Mouse (Mus musculus): ENCODE measurements around the gene Erich4. TPM values are rescaled to one million over a fixed set of nuclear protein-coding genes. Genes with fewer than 3 reads are reported as not detected.

Gene Erich4
- polyA plus RNA-seq, 1 experiment = not detected

DNA sequence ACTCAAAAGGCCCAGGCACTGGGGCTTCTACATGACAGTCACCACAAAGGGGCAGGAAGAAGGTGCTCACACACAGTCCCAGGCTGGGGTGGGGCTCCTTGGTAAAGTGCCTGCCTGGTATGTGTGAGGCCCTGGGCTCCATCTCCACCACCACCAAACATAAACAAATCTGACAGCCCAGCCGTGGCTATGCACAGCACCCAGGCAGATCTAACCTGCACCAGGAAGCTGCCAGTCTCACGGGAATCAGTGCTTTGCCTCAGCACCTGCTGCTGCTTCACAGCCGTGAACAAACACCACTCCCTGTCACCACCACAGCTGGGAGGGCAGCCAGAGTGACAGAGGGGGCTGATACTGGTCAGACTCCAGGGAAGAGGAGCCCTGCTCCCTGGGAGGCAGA is 20.7 kb upstream of the Erich4 start:
- Histone ChIP-seq H3K79me2 (ENCODE audit: control insufficient read depth, insufficient read depth) (no peaks in the 10 kb centered on the region), H3K4me2 (ENCODE audit: low read depth) (no peak overlapping the region), H3K4me3 (no peak overlapping the region), H3K36me3 (ENCODE audit: control insufficient read depth, insufficient read depth) (no peaks in the 10 kb centered on the region), H3K27me3 (ENCODE audit: control insufficient read depth, insufficient read depth, insufficient read length) (no peaks in the 10 kb centered on the region), H3ac (ENCODE audit: control insufficient read depth, insufficient read length) (no peak overlapping the region)
- TF ChIP-seq MYOD1 (IDR thresholded peaks at IDR 0.05; ENCODE audit: control insufficient read depth in 1 of 3, insufficient read length in 2 of 3, low read depth in 2 of 3) (peak; percentile 63 to 97 (median 92)), MYOG (IDR thresholded peaks at IDR 0.05; ENCODE audit: control insufficient read depth in 1 of 3, insufficient read depth in 1 of 3, insufficient read length in 2 of 3, low read depth in 2 of 3) (peak; percentile 38 to 92 (median 87)), REST (IDR thresholded peaks at IDR 0.05; ENCODE audit: insufficient read depth, insufficient read length) (no peak), TCF3 (IDR thresholded peaks at IDR 0.05; ENCODE audit: insufficient read length, low read depth) (peak; percentile 69), MAX (IDR thresholded peaks at IDR 0.05; ENCODE audit: low read depth) (no peak), USF1 (IDR thresholded peaks at IDR 0.05; ENCODE audit: low read depth) (no peak), E2F4 (IDR thresholded peaks at IDR 0.05; ENCODE audit: insufficient read depth) (no peak), POLR2AphosphoS2 (IDR thresholded peaks at IDR 0.05; ENCODE audit: insufficient read length, low read depth) (no peak), POLR2A (IDR thresholded peaks at IDR 0.05; ENCODE audit: insufficient read length, low read depth) (no peak), TCF12 (IDR thresholded peaks at IDR 0.05; ENCODE audit: insufficient read depth, poor library complexity, severe bottlenecking) (no peak), CEBPB (IDR thresholded peaks at IDR 0.05; ENCODE audit: insufficient read depth, poor library complexity, severe bottlenecking) (no peak), SRF (IDR thresholded peaks at IDR 0.05; ENCODE audit: control insufficient read depth, insufficient read length, low read depth) (no peak)

DNA sequence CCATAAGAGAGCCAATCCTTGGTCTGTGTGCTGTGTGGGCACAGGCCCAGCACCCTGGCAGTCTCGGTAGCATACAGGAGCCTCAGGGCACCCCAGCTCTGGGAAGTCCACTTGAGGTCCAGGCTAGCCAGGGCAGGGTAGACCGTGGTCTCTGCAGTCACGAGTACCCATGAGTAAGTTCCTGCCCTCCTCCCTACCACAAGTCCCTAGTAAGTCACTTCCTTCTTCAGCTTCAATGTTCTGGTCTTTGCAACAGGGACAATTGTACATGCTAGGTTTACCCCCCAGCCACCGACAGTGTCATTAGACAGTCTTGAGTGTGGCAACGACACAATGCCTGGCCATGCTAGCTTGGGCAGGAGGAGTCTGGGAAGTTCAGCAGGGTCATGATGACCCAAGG is 17.0 kb upstream of the Erich4 start:
- no peak overlapping the region for H3ac ChIP-seq (ENCODE audit: control insufficient read depth, insufficient read length)
- no peaks in the 10 kb centered on the region for H3K36me3 ChIP-seq (ENCODE audit: control insufficient read depth, insufficient read depth)
- no peak for TF ChIP-seq SRF (IDR thresholded peaks at IDR 0.05; ENCODE audit: control insufficient read depth, insufficient read length, low read depth)
- TF ChIP-seq TCF3 (IDR thresholded peaks at IDR 0.05; ENCODE audit: insufficient read length, low read depth) = no peak
- no peak for TF ChIP-seq USF1 (IDR thresholded peaks at IDR 0.05; ENCODE audit: low read depth)
- no peak for TF ChIP-seq POLR2A (IDR thresholded peaks at IDR 0.05; ENCODE audit: insufficient read length, low read depth)
- no peak for TF ChIP-seq CEBPB (IDR thresholded peaks at IDR 0.05; ENCODE audit: insufficient read depth, poor library complexity, severe bottlenecking)
- TF ChIP-seq TCF12 (IDR thresholded peaks at IDR 0.05; ENCODE audit: insufficient read depth, poor library complexity, severe bottlenecking) = no peak
- TF ChIP-seq MAX (IDR thresholded peaks at IDR 0.05; ENCODE audit: low read depth) = no peak
- TF ChIP-seq E2F4 (IDR thresholded peaks at IDR 0.05; ENCODE audit: insufficient read depth) = no peak
- TF ChIP-seq MYOG (IDR thresholded peaks at IDR 0.05; ENCODE audit: control insufficient read depth in 1 of 3, insufficient read depth in 1 of 3, insufficient read length in 2 of 3, low read depth in 2 of 3) = no peak
- no peak for TF ChIP-seq REST (IDR thresholded peaks at IDR 0.05; ENCODE audit: insufficient read depth, insufficient read length)
- TF ChIP-seq POLR2AphosphoS2 (IDR thresholded peaks at IDR 0.05; ENCODE audit: insufficient read length, low read depth) = no peak
- no peak for TF ChIP-seq MYOD1 (IDR thresholded peaks at IDR 0.05; ENCODE audit: control insufficient read depth in 1 of 3, insufficient read length in 2 of 3, low read depth in 2 of 3)
- no peaks in the 10 kb centered on the region for H3K79me2 ChIP-seq (ENCODE audit: control insufficient read depth, insufficient read depth)
- H3K4me3 ChIP-seq = no peak overlapping the region
- H3K27me3 ChIP-seq (ENCODE audit: control insufficient read depth, insufficient read depth, insufficient read length) = no peaks in the 10 kb centered on the region
- no peak overlapping the region for H3K4me2 ChIP-seq (ENCODE audit: low read depth)

DNA sequence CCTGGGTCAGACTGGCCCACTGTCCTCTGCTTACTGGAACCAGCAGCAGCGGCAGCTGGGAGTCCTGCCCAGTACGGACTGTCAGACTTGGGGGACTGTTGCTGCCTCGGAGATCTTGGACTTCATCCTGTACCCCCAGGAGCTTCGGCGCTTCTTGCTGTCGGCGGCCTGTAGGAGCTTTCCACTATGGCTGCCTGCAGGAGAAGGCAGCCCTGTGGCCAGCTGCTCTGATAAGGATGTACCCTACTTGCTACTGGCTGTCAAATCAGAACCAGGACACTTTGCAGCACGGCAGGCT is 12.6 kb upstream of the Erich4 start:
- Histone ChIP-seq H3K36me3 (ENCODE audit: control insufficient read depth, insufficient read depth) (no peaks in the 10 kb centered on the region), H3K4me3 (no peak overlapping the region), H3K4me2 (ENCODE audit: low read depth) (peak overlapping the region; percentile 89), H3K27me3 (ENCODE audit: control insufficient read depth, insufficient read depth, insufficient read length) (no peaks in the 10 kb centered on the region), H3ac (ENCODE audit: control insufficient read depth, insufficient read length) (no peak overlapping the region), H3K79me2 (ENCODE audit: control insufficient read depth, insufficient read depth) (no peaks in the 10 kb centered on the region)
- TF ChIP-seq CEBPB (IDR thresholded peaks at IDR 0.05; ENCODE audit: insufficient read depth, poor library complexity, severe bottlenecking) (no peak), MYOD1 (IDR thresholded peaks at IDR 0.05; ENCODE audit: control insufficient read depth in 1 of 3, insufficient read length in 2 of 3, low read depth in 2 of 3) (no peak)

DNA sequence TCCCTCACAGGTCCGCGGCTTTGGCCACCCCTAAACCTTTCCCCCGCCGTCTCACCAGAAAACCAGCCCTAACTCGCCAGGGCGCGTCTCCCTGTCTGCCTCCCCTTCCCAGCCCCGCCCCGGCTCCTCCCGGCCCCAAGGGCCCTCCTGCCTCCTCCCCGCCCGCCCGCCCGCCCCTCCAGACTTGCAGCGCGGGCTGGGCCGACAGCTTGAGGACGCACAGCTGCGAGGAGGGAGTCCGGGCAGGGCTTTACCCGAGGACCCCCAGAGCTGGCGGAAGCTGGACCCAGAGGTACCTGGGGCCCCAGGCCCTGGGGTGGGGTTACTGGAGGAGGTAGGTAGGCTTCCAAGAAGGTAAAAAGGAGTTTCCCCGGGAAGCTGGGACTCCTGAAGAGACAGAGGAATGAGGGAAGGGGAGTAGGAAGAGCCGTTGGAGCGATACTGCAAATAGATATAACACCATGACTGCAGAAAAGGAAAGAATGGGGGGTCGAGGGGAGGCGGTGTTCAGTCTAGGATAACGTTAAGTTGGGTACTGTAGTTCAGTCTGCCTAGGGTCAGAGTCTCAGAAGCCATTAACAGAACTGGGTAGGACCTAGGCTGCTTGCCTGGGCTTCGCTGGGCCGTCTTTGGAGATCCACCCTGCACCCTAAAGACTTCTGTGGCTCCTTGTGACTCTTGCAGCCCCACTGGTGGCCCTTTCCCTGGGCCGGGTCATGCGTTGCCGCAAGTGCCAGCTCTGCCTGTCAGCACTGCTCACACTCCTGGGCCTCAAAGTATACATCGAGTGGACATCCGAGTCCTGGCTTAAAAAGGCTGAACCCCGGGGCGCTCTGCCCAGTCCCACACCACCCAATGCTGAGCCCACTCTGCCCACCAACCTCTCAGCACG is 12.0 kb upstream of the Erich4 start:
- Histone ChIP-seq H3K27me3 (ENCODE audit: control insufficient read depth, insufficient read depth, insufficient read length) (no peaks in the 10 kb centered on the region), H3K36me3 (ENCODE audit: control insufficient read depth, insufficient read depth) (no peaks in the 10 kb centered on the region), H3ac (ENCODE audit: control insufficient read depth, insufficient read length) (no peak overlapping the region), H3K4me2 (ENCODE audit: low read depth) (peak overlapping the region; percentile 89), H3K4me3 (peak overlapping the region; percentile 16), H3K79me2 (ENCODE audit: control insufficient read depth, insufficient read depth) (no peaks in the 10 kb centered on the region)
- peak; percentile 38 for TF ChIP-seq POLR2A (IDR thresholded peaks at IDR 0.05; ENCODE audit: insufficient read length, low read depth)
- no peak for TF ChIP-seq MYOD1 (IDR thresholded peaks at IDR 0.05; ENCODE audit: control insufficient read depth in 1 of 3, insufficient read length in 2 of 3, low read depth in 2 of 3)
- no peak for TF ChIP-seq MAX (IDR thresholded peaks at IDR 0.05; ENCODE audit: low read depth)
- TF ChIP-seq MYOG (IDR thresholded peaks at IDR 0.05; ENCODE audit: control insufficient read depth in 1 of 3, insufficient read depth in 1 of 3, insufficient read length in 2 of 3, low read depth in 2 of 3) = no peak

All from myocyte (in vitro differentiated cells).